Mouse (Mus musculus): ENCODE measurements around the gene Rundc3a. TPM values are rescaled to one million over a fixed set of nuclear protein-coding genes. Genes with fewer than 3 reads are reported as not detected.

Rundc3a gene
- total RNA-seq, 2 experiments from 2014 or later: 0.19 TPM; not detected in 1

GRCm38 (mm10) chr11:102431018-102431645 is 37.9 kb downstream of the Rundc3a start:
- intact Hi-C loops (cut with DNase I): loop anchor here (2.0 to 5.0 kb wide), 2 partner anchors 122 to 214 kb away; no protein-coding TSS in a partner anchor
- DNase-seq: peak; percentile 84 to 85

- DNase-seq: no peak
- intact Hi-C loops (cut with DNase I): loop anchor here (2.0 to 5.0 kb wide), 2 partner anchors 123 to 214 kb away; no protein-coding TSS in a partner anchor
Observed at GRCm38 (mm10) chr11:102431728-102432114, 38.5 kb downstream of the Rundc3a start.

- intact Hi-C loops (cut with DNase I): loop anchor here (5.0 kb wide), 1 partner anchor 215 kb away; no protein-coding TSS in a partner anchor
- peak in 1 of 2 experiments; percentile 54 for DNase-seq
Observed at GRCm38 (mm10) chr11:102432115-102432843, 39.1 kb downstream of the Rundc3a start.

DNA sequence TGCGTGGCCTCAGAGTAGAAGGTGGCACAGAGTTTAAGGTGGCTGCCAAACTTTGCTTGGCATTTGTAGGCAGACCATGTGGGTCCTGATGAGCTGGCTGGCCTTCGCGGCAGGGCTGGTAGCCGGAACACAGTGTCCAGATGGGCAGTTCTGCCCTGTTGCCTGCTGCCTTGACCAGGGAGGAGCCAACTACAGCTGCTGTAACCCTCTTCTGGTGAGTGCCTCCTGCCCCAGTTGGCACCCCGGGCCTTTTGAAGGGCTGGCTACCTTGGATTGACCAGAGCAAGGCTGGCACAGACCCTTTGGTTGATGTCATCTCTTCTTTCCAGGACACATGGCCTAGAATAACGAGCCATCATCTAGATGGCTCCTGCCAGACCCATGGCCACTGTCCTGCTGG is 39.7 kb downstream of the Rundc3a start:
- DNase-seq: peak in 1 of 2 experiments; percentile 70
- intact Hi-C loops (cut with DNase I): loop anchor here (5.0 kb wide), 1 partner anchor 216 kb away; no protein-coding TSS in a partner anchor

- DNase-seq: no peak
- intact Hi-C loops (cut with DNase I): loop anchor here (5.0 kb wide), 1 partner anchor 217 kb away; no protein-coding TSS in a partner anchor
Observed at GRCm38 (mm10) chr11:102433866-102434265, 40.7 kb downstream of the Rundc3a start.

- intact Hi-C loops (cut with DNase I): loop anchor here (5.0 kb wide), 1 partner anchor 217 kb away; no protein-coding TSS in a partner anchor
- DNase-seq: peak; percentile 87 to 89
Observed at GRCm38 (mm10) chr11:102434406-102434805, 41.2 kb downstream of the Rundc3a start.

GRCm38 (mm10) chr11:102434816-102435705 is 41.9 kb downstream of the Rundc3a start:
- intact Hi-C loops (cut with DNase I): loop anchor here (5.0 kb wide), 1 partner anchor 218 kb away; no protein-coding TSS in a partner anchor
- no peak for DNase-seq

GRCm38 (mm10) chr11:102435754-102436470 is 42.7 kb downstream of the Rundc3a start:
- intact Hi-C loops (cut with DNase I): no loop called here
- no peak for DNase-seq

- intact Hi-C loops (cut with DNase I): no loop called here
- no peak for DNase-seq
Observed at GRCm38 (mm10) chr11:102436471-102436790, 43.2 kb downstream of the Rundc3a start.

GRCm38 (mm10) chr11:102437120-102438061 is 44.2 kb downstream of the Rundc3a start:
- peak in 1 of 2 experiments; percentile 59 for DNase-seq
- intact Hi-C loops (cut with DNase I): no loop called here

GRCm38 (mm10) chr11:102438212-102439092 is 45.2 kb downstream of the Rundc3a start:
- intact Hi-C loops (cut with DNase I): no loop called here
- DNase-seq: peak; percentile 83

GRCm38 (mm10) chr11:102439093-102440082 is 46.2 kb downstream of the Rundc3a start:
- intact Hi-C loops (cut with DNase I): no loop called here
- DNase-seq: no peak

- no peak for DNase-seq
- intact Hi-C loops (cut with DNase I): no loop called here
Observed at GRCm38 (mm10) chr11:102440255-102440654, 47.1 kb downstream of the Rundc3a start.

GRCm38 (mm10) chr11:102441434-102441833 is 48.2 kb downstream of the Rundc3a start:
- intact Hi-C loops (cut with DNase I): no loop called here

DNA sequence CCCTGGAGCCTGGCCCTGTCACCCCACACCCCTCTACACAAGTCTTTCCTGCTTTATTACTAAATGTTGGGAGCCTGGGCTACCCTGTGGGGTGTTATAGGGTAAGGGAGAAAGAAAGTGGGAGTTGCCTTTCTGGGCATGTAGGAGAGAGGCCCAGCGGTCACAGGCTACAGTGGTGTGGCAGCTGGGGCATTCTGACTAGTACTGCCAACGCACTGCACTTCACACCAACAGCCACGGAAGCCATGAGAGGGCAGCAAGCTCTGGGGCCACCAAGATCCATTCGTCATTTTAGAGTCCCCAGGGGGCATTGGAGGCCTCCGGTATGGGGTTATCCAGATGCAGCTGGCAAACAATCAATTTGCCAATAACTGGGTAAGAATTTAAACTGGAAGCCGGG is 48.9 kb downstream of the Rundc3a start:
- intact Hi-C loops (cut with DNase I): no loop called here
- no peak for DNase-seq

More at GRCm38 (mm10) chr11:102441434-102441833, 48.2 kb downstream of the Rundc3a start:
- DNase-seq: no peak

GRCm38 (mm10) chr11:102443740-102444139 is 50.5 kb downstream of the Rundc3a start:
- DNase-seq: no peak

GRCm38 (mm10) chr11:102444321-102444720 is 51.1 kb downstream of the Rundc3a start:
- intact Hi-C loops (cut with DNase I): no loop called here
- DNase-seq: no peak

More at GRCm38 (mm10) chr11:102443740-102444139, 50.5 kb downstream of the Rundc3a start:
- intact Hi-C loops (cut with DNase I): no loop called here

Data from heart, postnatal 36 days (tissue).